Mouse (Mus musculus): ENCODE results near the gene Ctc1.

GRCm38 (mm10) chr11:69073065-69073888, 57.6 kb downstream of the Ctc1 start:
- TF ChIP-seq CTCF (IDR thresholded peaks at IDR 0.05; ENCODE audit: low read depth) (no peak), EP300 (IDR thresholded peaks at IDR 0.05; ENCODE audit: low read depth) (peak; percentile 81)

All from heart, postnatal 0 days (tissue).